Mouse (Mus musculus) lung, postnatal 4 days (tissue): ENCODE measurements around the gene Olfr881.

ENCODE experiments used
- DNase-seq, 2 experiments: peaks; one replicate each; pipeline ENCODE4 v3.0.0; 2021

Gene Olfr881

GRCm38 (mm10) chr9:37991525-37991924 lies at the start of gene Olfr881:
TSS of gene Olfr881 (plus strand) at chr9:37991825.
- no peak for DNase-seq

GRCm38 (mm10) chr9:37998581-37999204 lies 7.1 kb downstream of the Olfr881 start:
- DNase-seq = no peak

GRCm38 (mm10) chr9:38000021-38000420 lies 8.4 kb downstream of the Olfr881 start:
- no peak for DNase-seq

- no peak for DNase-seq
Measured at GRCm38 (mm10) chr9:38025508-38025907, 33.9 kb downstream of the Olfr881 start, which contains the start of gene Olfr883. TSS of gene Olfr883 (plus strand) at chr9:38025808.
